Mouse (Mus musculus) kidney, postnatal 4 days (tissue): ENCODE results near the gene Psmc6.

Experiments used
- DNase-seq, 2 experiments: peaks; one replicate each; pipeline ENCODE4 v3.0.0; 2021; ENCODE audit warnings: mixed read lengths in 2 of 2

Psmc6 gene

GRCm38 (mm10) chr14:45364211-45365195 is 34.9 kb downstream of the Psmc6 start:
- DNase-seq = no peak

- no peak for DNase-seq
Measured at GRCm38 (mm10) chr14:45365196-45365587, 35.6 kb downstream of the Psmc6 start.

GRCm38 (mm10) chr14:45378771-45379170 is 49.2 kb downstream of the Psmc6 start:
- peak in 1 of 2 experiments; percentile 18 for DNase-seq

- DNase-seq = no peak
Measured at GRCm38 (mm10) chr14:45380756-45381155, 51.2 kb downstream of the Psmc6 start.

GRCm38 (mm10) chr14:45382912-45383311 is 53.3 kb downstream of the Psmc6 start:
- DNase-seq = no peak

GRCm38 (mm10) chr14:45385596-45385995 is 56.0 kb downstream of the Psmc6 start:
- no peak for DNase-seq

GRCm38 (mm10) chr14:45387480-45387879 is 57.9 kb downstream of the Psmc6 start:
- no peak for DNase-seq

GRCm38 (mm10) chr14:45388345-45389181 is 59.0 kb downstream of the Psmc6 start:
- peak; percentile 95 to 97 for DNase-seq

- no peak for DNase-seq
Measured at GRCm38 (mm10) chr14:45389194-45389593, 59.6 kb downstream of the Psmc6 start.
